Mouse (Mus musculus) thymus, postnatal 10 days (tissue): ENCODE data around the gene 2900011O08Rik.
A peak's percentile ranks its signal among the peaks of the same experiment; 100 is the strongest.
"Not testable (repeated sequence)": the region's sequence is repeated elsewhere in the genome, so short reads cannot be mapped to it uniquely, and the experiment has no call there.

ENCODE experiments used
- DNase-seq, 2 experiments: peaks; one replicate each; pipeline ENCODE4 v3.0.0; 2021; ENCODE audit warnings: low spot score in 2 of 2

Gene 2900011O08Rik

DNA sequence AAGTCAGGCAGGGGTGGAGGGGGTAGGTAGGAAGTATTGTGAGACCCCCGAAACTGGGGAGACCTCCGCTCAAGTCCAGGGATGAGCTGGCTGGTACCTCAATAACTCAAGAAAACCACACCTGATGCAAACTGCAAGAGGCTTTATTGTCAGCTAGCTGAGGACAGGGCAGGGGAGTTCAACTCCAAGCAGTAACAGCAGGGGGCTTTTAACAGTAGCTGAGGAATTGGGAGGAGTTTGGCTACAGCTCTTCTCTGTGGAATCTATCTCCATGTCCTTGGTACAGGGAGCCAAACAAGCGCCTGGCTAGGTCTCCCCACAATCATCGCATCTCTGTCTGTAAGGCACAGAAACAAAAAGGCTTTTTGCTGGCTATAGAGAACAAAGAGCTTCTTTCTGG, 80.2 kb downstream of the 2900011O08Rik start:
- DNase-seq, result not testable (repeated sequence)

- not testable (repeated sequence) for DNase-seq
Observed at GRCm38 (mm10) chr16:14068701-14069100, 82.3 kb downstream of the 2900011O08Rik start.

GRCm38 (mm10) chr16:14070471-14071169, 84.2 kb downstream of the 2900011O08Rik start:
- no peak for DNase-seq

DNA sequence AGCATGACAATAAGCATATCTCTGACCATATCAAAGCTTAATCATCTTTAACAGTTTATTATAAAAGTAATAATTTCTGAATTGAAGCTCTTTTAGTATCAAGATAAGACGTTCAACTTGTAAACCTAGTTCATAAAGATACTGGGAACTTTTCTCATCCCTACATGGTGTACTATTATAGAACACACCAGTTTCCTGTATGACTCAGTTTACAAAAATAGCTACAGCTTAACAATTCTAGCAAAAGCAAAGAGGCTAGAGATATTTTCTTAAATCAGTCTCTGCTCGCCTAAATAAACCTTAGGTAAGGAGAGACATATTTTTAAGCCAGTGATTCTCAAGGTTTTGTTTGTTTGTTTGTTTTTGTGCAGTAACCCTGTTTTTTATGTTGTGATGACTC, 96.5 kb downstream of the 2900011O08Rik start:
- DNase-seq, result no peak

- DNase-seq, result peak in 1 of 2 experiments; percentile 6
Observed at GRCm38 (mm10) chr16:14088249-14088648, 101.8 kb downstream of the 2900011O08Rik start.

- DNase-seq, result no peak
Observed at GRCm38 (mm10) chr16:14089296-14089695, 102.9 kb downstream of the 2900011O08Rik start.

DNA sequence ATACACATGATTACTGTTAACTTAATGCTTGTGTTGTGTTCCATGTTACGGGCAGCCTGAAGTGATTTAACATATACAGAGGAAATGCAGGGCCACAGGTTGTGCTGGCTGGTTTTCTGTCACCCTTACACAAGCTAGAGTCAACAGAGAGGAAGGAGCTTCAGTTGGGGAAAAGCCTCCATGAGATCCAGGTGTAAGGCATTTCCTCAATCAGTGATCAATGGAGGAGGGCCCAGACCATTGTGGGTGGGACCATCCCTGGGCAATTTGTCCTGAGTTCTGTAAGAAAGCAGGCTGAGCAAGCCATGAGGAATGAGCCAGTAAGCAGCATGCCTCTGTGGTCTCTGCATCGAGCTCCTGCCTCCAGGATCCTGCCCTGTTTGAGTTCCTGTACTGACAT, 105.4 kb downstream of the 2900011O08Rik start:
- no peak for DNase-seq

GRCm38 (mm10) chr16:14105891-14106290, 119.5 kb downstream of the 2900011O08Rik start:
- no peak for DNase-seq

DNA sequence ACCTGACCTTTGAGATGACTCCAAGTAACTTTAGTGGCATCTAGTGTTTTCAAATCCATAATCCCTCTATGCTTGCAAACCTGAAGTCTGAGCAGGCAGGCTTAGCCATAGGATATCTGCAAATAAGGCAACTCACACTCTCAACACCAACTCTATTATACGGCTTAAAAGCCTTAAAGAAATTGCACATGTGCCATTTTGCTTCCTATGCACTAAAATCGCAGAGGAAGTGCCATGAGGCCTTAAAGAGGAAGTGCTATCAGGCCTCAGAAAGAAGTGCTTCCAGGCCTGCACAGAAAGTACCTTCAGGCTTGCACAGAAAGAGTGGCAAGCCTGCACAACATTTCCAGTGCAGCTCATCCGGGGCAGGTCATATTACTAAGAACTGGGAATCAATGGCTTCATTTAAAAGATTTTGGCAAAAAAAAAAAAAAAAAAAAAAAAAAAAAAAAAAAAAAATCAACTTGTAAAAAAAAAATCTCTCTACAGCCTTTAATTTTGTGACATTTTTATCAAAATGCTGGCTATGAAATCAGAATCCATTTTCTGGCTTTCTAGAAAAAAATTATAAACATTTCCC, 123.3 kb downstream of the 2900011O08Rik start:
- DNase-seq, result no peak

- no peak for DNase-seq
Observed at GRCm38 (mm10) chr16:14110922-14111321, 124.5 kb downstream of the 2900011O08Rik start.

GRCm38 (mm10) chr16:14112133-14112532, 125.7 kb downstream of the 2900011O08Rik start:
- no peak for DNase-seq

DNA sequence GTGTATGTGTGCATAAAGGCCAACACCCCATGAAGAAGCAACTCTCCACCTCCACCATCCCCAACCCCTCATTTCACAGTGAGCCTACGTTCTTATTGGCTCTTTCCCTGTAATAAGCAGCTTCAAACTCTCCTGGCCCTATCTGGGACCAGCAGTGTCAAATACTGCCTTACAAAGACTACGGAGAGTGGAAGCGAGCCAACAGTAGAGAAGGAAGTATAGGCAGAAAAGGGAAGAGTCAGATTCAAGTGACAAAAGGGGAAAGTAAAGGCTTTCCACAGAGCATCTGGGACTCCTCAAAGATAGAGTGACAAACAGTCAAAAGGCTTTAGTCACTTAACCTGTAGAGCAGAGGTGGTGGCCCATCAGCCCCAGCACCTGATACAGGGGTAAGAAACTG, 126.3 kb downstream of the 2900011O08Rik start:
- DNase-seq, result no peak

GRCm38 (mm10) chr16:14117299-14117698, 130.9 kb downstream of the 2900011O08Rik start:
- no peak for DNase-seq

GRCm38 (mm10) chr16:14120941-14121340, 134.5 kb downstream of the 2900011O08Rik start:
- DNase-seq, result no peak

DNA sequence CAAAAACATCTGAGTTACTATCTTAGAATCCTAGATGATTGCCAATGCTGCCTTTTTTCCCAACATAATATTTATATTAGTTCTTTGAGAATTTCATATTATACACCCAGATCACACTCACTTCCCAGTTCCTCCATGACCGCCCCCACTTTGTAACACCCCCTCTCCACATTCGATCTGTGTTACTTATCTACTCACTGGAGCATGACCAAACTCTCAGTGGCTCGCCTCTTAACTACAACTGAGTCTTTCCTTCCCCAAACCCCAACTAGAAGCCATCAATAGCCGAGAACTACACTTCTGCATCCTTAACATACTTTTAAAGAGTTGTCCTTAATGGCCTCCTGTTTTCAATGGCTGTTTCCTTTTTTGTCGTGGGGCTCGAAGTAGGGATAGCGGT, 135.2 kb downstream of the 2900011O08Rik start:
- DNase-seq, result no peak

- no peak for DNase-seq
Observed at GRCm38 (mm10) chr16:14122586-14122985, 136.2 kb downstream of the 2900011O08Rik start.

DNA sequence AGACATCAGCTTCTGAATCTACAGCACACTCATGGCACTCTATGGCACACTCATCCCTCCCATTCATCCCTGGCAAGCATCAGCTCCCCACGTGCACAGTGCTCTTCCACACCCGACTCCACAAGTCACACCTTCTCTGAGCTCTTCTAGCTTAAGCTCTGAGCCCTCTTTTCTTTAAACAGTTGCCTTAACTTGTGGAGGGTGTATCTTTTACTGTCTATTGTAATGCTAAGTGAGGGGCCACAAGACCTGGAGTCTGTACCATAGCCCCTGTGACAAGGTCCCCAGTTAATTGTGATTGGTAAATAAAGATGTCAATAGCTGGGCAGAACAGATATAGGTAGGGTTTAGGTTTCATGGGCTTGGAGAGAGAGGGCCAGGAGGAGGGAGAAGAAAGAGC, 137.5 kb downstream of the 2900011O08Rik start:
- no peak for DNase-seq

DNA sequence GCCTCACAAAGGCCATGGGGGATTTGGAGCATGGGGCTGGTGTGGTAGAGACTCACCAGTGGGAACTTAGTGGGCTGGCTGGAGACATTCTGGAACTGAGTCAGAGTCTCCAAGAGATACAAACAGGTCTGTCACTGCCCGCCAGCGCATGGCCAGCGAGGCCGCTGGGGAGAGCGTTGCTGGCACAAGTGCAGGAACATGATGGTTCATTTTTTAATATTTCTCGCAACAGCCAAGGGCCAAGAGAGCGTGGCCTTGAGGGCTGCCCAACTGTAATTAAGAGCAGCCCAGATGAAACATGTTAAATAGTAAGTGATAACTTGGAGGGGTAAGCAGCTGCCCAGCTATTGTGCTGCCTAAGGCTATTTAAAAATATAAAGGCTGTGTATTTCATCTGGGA, 138.3 kb downstream of the 2900011O08Rik start:
- DNase-seq, result no peak

- no peak for DNase-seq
Observed at GRCm38 (mm10) chr16:14125253-14125652, 138.8 kb downstream of the 2900011O08Rik start.

- no peak for DNase-seq
Observed at GRCm38 (mm10) chr16:14128977-14129376, 142.6 kb downstream of the 2900011O08Rik start.

DNA sequence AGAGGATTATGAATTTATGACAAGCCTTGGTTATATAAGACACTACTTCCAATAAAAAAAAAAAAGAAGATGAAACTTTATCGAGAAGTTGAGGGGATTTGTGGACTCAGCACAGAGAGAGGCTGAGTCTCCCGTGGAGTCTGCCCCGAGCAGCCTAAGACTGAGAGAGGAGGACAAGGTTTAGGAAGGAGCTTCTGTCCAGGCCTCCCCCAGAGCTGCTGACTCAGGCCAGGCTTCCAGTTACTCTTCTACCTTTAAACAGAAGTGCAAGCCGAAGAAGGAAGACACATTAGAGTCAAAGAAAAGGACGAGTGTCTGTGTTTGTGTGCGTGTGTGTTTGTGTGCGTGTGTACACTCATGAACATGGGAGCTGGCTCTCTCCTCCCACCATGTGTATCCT, 144.4 kb downstream of the 2900011O08Rik start:
- DNase-seq, result no peak

DNA sequence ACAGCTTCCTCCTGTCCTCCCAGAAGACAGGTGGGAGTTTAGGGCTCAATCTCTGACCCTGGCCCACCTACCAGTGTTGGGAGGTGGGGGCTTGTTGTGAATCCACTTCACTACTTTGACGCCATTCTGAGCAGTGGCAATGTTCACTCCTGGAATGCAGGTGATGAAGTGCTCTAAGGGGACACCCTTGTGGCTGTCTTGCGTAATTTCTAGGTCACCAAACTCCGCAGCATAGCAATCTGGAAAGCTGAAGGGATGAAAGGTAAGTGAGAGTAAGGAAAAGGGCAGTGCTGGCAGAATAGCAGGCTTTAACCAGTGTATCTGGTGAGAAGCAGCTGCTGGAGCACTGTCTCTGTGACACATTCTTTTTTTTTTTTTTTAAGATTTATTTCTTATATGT, 145.0 kb downstream of the 2900011O08Rik start:
- DNase-seq, result no peak

DNA sequence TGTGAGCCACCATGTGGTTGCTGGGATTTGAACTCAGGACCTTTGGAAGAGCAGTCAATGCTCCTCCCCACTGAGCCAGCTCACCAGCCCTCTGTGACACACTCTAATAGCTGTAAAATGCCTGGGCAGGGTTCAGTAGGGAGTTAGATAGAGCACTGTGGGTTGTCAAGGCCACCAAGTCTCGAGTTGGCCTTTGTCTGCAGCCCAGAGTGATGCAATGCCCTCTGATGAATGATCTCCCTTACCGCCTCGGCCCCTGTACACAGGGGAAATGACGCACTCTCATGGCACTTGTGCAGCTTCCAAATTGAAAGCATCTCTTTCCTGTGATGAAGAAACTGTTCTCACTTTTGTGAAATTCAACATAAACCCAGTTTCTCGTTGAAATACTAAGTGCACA, 145.4 kb downstream of the 2900011O08Rik start:
- DNase-seq, result no peak

DNA sequence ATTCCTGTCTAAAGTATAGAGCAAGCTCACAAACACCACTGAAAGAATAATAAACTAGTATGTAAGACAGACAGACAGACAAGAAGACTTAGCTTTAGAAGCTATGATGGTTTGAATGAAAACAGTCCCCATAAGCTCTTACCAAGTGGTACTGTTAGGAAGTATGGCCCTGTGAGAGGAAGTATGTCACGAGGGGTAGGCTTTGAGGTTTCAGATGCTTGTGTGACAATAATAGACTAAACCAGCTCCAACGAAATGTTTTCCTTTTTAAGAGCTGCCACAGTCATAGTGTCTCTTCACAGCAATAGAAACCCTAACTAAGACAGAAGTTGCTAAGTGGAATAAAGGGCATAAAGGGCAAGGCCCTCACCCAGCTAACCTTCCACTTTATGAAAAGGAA, 148.6 kb downstream of the 2900011O08Rik start:
- DNase-seq, result no peak
